Mouse (Mus musculus): ENCODE data around the gene Pim1. TPM values are rescaled to one million over a fixed set of nuclear protein-coding genes. Genes with fewer than 3 reads are reported as not detected.

The Pim1 gene
- polyA plus RNA-seq, 1 experiment from 2014 or later: 19.7 TPM

GRCm38 (mm10) chr17:29544064-29544463 is 53.5 kb downstream of the Pim1 start:
- 69% methylated on average over 2 of the region's 2 CpGs for WGBS
- Histone ChIP-seq H3K4me2 (no peak overlapping the region), H3K4me1 (ENCODE audit: control insufficient read depth, insufficient read depth, low read length) (no peaks in the 10 kb centered on the region), H3K27me3 (ENCODE audit: control insufficient read depth, insufficient read depth, low read length) (no peaks in the 10 kb centered on the region), H3K36me3 (ENCODE audit: control insufficient read depth, insufficient read depth, low read length) (no peaks in the 10 kb centered on the region), H3K9ac (ENCODE audit: low read length) (no peak overlapping the region), H3K27ac (ENCODE audit: low read depth, low read length) (no peak overlapping the region), H3K9me3 (ENCODE audit: control insufficient read depth, low read length) (no peaks in the 10 kb centered on the region), H3K4me3 (ENCODE audit: low read depth, low read length) (no peak overlapping the region)
- DNase-seq (ENCODE audit: low spot score, missing footprints) (no peak), ATAC-seq (ENCODE audit: low FRiP score) (no peak)

- H3K9me3 ChIP-seq (ENCODE audit: control insufficient read depth, low read length): no peaks in the 10 kb centered on the region
- no peak overlapping the region for H3K9ac ChIP-seq (ENCODE audit: low read length)
- no peak overlapping the region for H3K27ac ChIP-seq (ENCODE audit: low read depth, low read length)
- peaks cover 3% of the 10 kb centered on the region for H3K4me1 ChIP-seq (ENCODE audit: control insufficient read depth, insufficient read depth, low read length)
- WGBS: 94% methylated on average over 5 of the region's 5 CpGs
- H3K4me3 ChIP-seq (ENCODE audit: low read depth, low read length): no peak overlapping the region
- DNase-seq (ENCODE audit: low spot score, missing footprints): no peak
- H3K4me2 ChIP-seq: no peak overlapping the region
- ATAC-seq (ENCODE audit: low FRiP score): no peak
- H3K36me3 ChIP-seq (ENCODE audit: control insufficient read depth, insufficient read depth, low read length): no peaks in the 10 kb centered on the region
- H3K27me3 ChIP-seq (ENCODE audit: control insufficient read depth, insufficient read depth, low read length): no peaks in the 10 kb centered on the region
Measured at GRCm38 (mm10) chr17:29545241-29545640, 54.7 kb downstream of the Pim1 start.

Other genes with a start within 250 kb of the Pim1 start
- 163 and 170 TPM in 2 replicates for gene Ppil1, start 226.6 kb upstream of the Pim1 start, polyA plus RNA-seq (2014; fragmentation: Nextera tagmentation; extraction: Ambion mirVana)
- gene BC004004, start 222.0 kb upstream of the Pim1 start, polyA plus RNA-seq (2014; fragmentation: Nextera tagmentation; extraction: Ambion mirVana): 68.4 and 74.6 TPM in 2 replicates
- gene Pi16, start 173.1 kb upstream of the Pim1 start, polyA plus RNA-seq (2014; fragmentation: Nextera tagmentation; extraction: Ambion mirVana): 0.56 and 0.57 TPM in 2 replicates
- gene Mtch1, start 142.8 kb upstream of the Pim1 start, polyA plus RNA-seq (2014; fragmentation: Nextera tagmentation; extraction: Ambion mirVana): 348 and 375 TPM in 2 replicates
- 2.2 and 2.4 TPM in 2 replicates for gene Fgd2, start 129.8 kb upstream of the Pim1 start, polyA plus RNA-seq (2014; fragmentation: Nextera tagmentation; extraction: Ambion mirVana)
- not detected in 2 replicates for gene Gm17657, start 58.9 kb downstream of the Pim1 start, polyA plus RNA-seq (2014; fragmentation: Nextera tagmentation; extraction: Ambion mirVana)
- 16.8 and 18.8 TPM in 2 replicates for gene Tbc1d22b, start 59.0 kb downstream of the Pim1 start, polyA plus RNA-seq (2014; fragmentation: Nextera tagmentation; extraction: Ambion mirVana)
- 0.14 and 0.51 TPM in 2 replicates for gene Tmem217, start 61.6 kb downstream of the Pim1 start, polyA plus RNA-seq (2014; fragmentation: Nextera tagmentation; extraction: Ambion mirVana)
- gene Rnf8, start 124.0 kb downstream of the Pim1 start, polyA plus RNA-seq (2014; fragmentation: Nextera tagmentation; extraction: Ambion mirVana): 106 and 111 TPM in 2 replicates
- 2.2 and 2.7 TPM in 2 replicates for gene Gm28043, start 124.1 kb downstream of the Pim1 start, polyA plus RNA-seq (2014; fragmentation: Nextera tagmentation; extraction: Ambion mirVana)
- gene Cmtr1, start 169.8 kb downstream of the Pim1 start, polyA plus RNA-seq (2014; fragmentation: Nextera tagmentation; extraction: Ambion mirVana): 144 and 150 TPM in 2 replicates
- gene Ccdc167, start 226.3 kb downstream of the Pim1 start, polyA plus RNA-seq (2014; fragmentation: Nextera tagmentation; extraction: Ambion mirVana): 13.5 and 17.0 TPM in 2 replicates